Mouse (Mus musculus): ENCODE data around the gene Pink1. TPM values are rescaled to one million over a fixed set of nuclear protein-coding genes. Genes with fewer than 3 reads are reported as not detected.

The Pink1 gene
- total and polyA plus RNA-seq, 2 experiments from 2014 or later, result 159 to 330 TPM

- no peak for DNase-seq (ENCODE audit: low spot score)
- no peak overlapping the region for H3K27ac ChIP-seq (ENCODE audit: low read depth)
- no peak overlapping the region for H3K9ac ChIP-seq (replicated peaks; ENCODE audit: low read depth, low read length)
- WGBS, result 78% methylated on average over 13 of the region's 13 CpGs
- H3K9me3 ChIP-seq (replicated peaks; ENCODE audit: control insufficient read depth, low read length), result no peaks in the 10 kb centered on the region
- no peak for TF ChIP-seq CTCF (IDR thresholded peaks at IDR 0.05; ENCODE audit: low read depth)
- no peak for TF ChIP-seq EP300 (IDR thresholded peaks at IDR 0.05; ENCODE audit: low read depth)
- H3K4me1 ChIP-seq (ENCODE audit: control insufficient read depth, insufficient read depth), result no peaks in the 10 kb centered on the region
- no peak overlapping the region for H3K4me3 ChIP-seq (ENCODE audit: low read depth, low read length)
- H3K27me3 ChIP-seq (ENCODE audit: control insufficient read depth, insufficient read depth, low read length), result no peaks in the 10 kb centered on the region
- no peaks in the 10 kb centered on the region for H3K36me3 ChIP-seq (replicated peaks; ENCODE audit: control insufficient read depth, insufficient read depth, low read length)
- no peak for ATAC-seq (ENCODE audit: insufficient read depth, low read depth)
- H3K4me2 ChIP-seq (ENCODE audit: low read depth, low read length), result no peak overlapping the region
These were observed 34.1 kb downstream of the Pink1 start for GRCm38 (mm10) chr4:138292028-138292427.

- Histone ChIP-seq H3K36me3 (replicated peaks; ENCODE audit: control insufficient read depth, insufficient read depth, low read length) (no peaks in the 10 kb centered on the region), H3K9ac (replicated peaks; ENCODE audit: low read depth, low read length) (no peak overlapping the region), H3K27me3 (ENCODE audit: control insufficient read depth, insufficient read depth, low read length) (no peaks in the 10 kb centered on the region), H3K27ac (ENCODE audit: low read depth) (no peak overlapping the region), H3K4me1 (ENCODE audit: control insufficient read depth, insufficient read depth) (no peaks in the 10 kb centered on the region), H3K9me3 (replicated peaks; ENCODE audit: control insufficient read depth, low read length) (no peaks in the 10 kb centered on the region), H3K4me3 (ENCODE audit: low read depth, low read length) (no peak overlapping the region), H3K4me2 (ENCODE audit: low read depth, low read length) (no peak overlapping the region)
- ATAC-seq (ENCODE audit: insufficient read depth, low read depth) (no peak), DNase-seq (ENCODE audit: low spot score) (no peak)
- WGBS, result 77% methylated on average over 7 of the region's 7 CpGs
- no peak for TF ChIP-seq EP300 (IDR thresholded peaks at IDR 0.05; ENCODE audit: low read depth)
- no peak for TF ChIP-seq CTCF (IDR thresholded peaks at IDR 0.05; ENCODE audit: low read depth)
These were observed 37.4 kb downstream of the Pink1 start for GRCm38 (mm10) chr4:138288691-138289090.

GRCm38 (mm10) chr4:138286411-138286810 is 39.7 kb downstream of the Pink1 start:
- Histone ChIP-seq H3K36me3 (replicated peaks; ENCODE audit: control insufficient read depth, insufficient read depth, low read length) (no peaks in the 10 kb centered on the region), H3K9ac (replicated peaks; ENCODE audit: low read depth, low read length) (no peak overlapping the region), H3K4me1 (ENCODE audit: control insufficient read depth, insufficient read depth) (no peaks in the 10 kb centered on the region), H3K4me2 (ENCODE audit: low read depth, low read length) (no peak overlapping the region), H3K9me3 (replicated peaks; ENCODE audit: control insufficient read depth, low read length) (no peaks in the 10 kb centered on the region), H3K27me3 (ENCODE audit: control insufficient read depth, insufficient read depth, low read length) (no peaks in the 10 kb centered on the region), H3K4me3 (ENCODE audit: low read depth, low read length) (no peak overlapping the region), H3K27ac (ENCODE audit: low read depth) (no peak overlapping the region)
- ATAC-seq (ENCODE audit: insufficient read depth, low read depth), result no peak
- WGBS, result 77% methylated on average over 12 of the region's 12 CpGs
- DNase-seq (ENCODE audit: low spot score), result no peak
- no peak for TF ChIP-seq EP300 (IDR thresholded peaks at IDR 0.05; ENCODE audit: low read depth)
- TF ChIP-seq CTCF (IDR thresholded peaks at IDR 0.05; ENCODE audit: low read depth), result no peak

GRCm38 (mm10) chr4:138282834-138283233 is 43.3 kb downstream of the Pink1 start:
- WGBS, result 26% methylated on average over 4 of the region's 4 CpGs
- DNase-seq (ENCODE audit: low spot score) (peak; percentile 86), ATAC-seq (ENCODE audit: insufficient read depth, low read depth) (peak; percentile 73)
- H3K4me1 ChIP-seq (ENCODE audit: control insufficient read depth, insufficient read depth), result no peaks in the 10 kb centered on the region
- no peak overlapping the region for H3K4me2 ChIP-seq (ENCODE audit: low read depth, low read length)
- H3K36me3 ChIP-seq (replicated peaks; ENCODE audit: control insufficient read depth, insufficient read depth, low read length), result no peaks in the 10 kb centered on the region
- no peaks in the 10 kb centered on the region for H3K9me3 ChIP-seq (replicated peaks; ENCODE audit: control insufficient read depth, low read length)
- H3K27ac ChIP-seq (ENCODE audit: low read depth), result no peak overlapping the region
- H3K4me3 ChIP-seq (ENCODE audit: low read depth, low read length), result no peak overlapping the region
- H3K27me3 ChIP-seq (ENCODE audit: control insufficient read depth, insufficient read depth, low read length), result no peaks in the 10 kb centered on the region
- TF ChIP-seq CTCF (IDR thresholded peaks at IDR 0.05; ENCODE audit: low read depth) (peak; percentile 100), EP300 (IDR thresholded peaks at IDR 0.05; ENCODE audit: low read depth) (no peak)
- no peak overlapping the region for H3K9ac ChIP-seq (replicated peaks; ENCODE audit: low read depth, low read length)

GRCm38 (mm10) chr4:138278346-138278745 is 47.8 kb downstream of the Pink1 start:
- Histone ChIP-seq H3K9me3 (replicated peaks; ENCODE audit: control insufficient read depth, low read length) (no peaks in the 10 kb centered on the region), H3K4me1 (ENCODE audit: control insufficient read depth, insufficient read depth) (no peaks in the 10 kb centered on the region), H3K27ac (ENCODE audit: low read depth) (no peak overlapping the region), H3K4me3 (ENCODE audit: low read depth, low read length) (no peak overlapping the region), H3K36me3 (replicated peaks; ENCODE audit: control insufficient read depth, insufficient read depth, low read length) (no peaks in the 10 kb centered on the region), H3K27me3 (ENCODE audit: control insufficient read depth, insufficient read depth, low read length) (no peaks in the 10 kb centered on the region), H3K4me2 (ENCODE audit: low read depth, low read length) (no peak overlapping the region), H3K9ac (replicated peaks; ENCODE audit: low read depth, low read length) (no peak overlapping the region)
- WGBS, result 57% methylated on average over 7 of the region's 7 CpGs
- no peak for ATAC-seq (ENCODE audit: insufficient read depth, low read depth)
- TF ChIP-seq CTCF (IDR thresholded peaks at IDR 0.05; ENCODE audit: low read depth), result no peak
- no peak for TF ChIP-seq EP300 (IDR thresholded peaks at IDR 0.05; ENCODE audit: low read depth)
- DNase-seq (ENCODE audit: low spot score), result no peak

All from heart, postnatal 0 days (tissue).